Mouse (Mus musculus) liver, embryonic 14.5 days (tissue): ENCODE results near the gene Dnajc1.

ENCODE experiments used
- CTCF ChIP-seq: IDR thresholded peaks from 2 replicates; pipeline ENCODE4 v1.5.1; 2016; ENCODE audit warnings: antibody characterized with exemption, low read depth, control low read depth
- EP300 ChIP-seq: IDR thresholded peaks from 2 replicates; pipeline ENCODE4 v1.6.1; 2016; ENCODE audit warnings: antibody characterized with exemption, low read depth

DNA sequence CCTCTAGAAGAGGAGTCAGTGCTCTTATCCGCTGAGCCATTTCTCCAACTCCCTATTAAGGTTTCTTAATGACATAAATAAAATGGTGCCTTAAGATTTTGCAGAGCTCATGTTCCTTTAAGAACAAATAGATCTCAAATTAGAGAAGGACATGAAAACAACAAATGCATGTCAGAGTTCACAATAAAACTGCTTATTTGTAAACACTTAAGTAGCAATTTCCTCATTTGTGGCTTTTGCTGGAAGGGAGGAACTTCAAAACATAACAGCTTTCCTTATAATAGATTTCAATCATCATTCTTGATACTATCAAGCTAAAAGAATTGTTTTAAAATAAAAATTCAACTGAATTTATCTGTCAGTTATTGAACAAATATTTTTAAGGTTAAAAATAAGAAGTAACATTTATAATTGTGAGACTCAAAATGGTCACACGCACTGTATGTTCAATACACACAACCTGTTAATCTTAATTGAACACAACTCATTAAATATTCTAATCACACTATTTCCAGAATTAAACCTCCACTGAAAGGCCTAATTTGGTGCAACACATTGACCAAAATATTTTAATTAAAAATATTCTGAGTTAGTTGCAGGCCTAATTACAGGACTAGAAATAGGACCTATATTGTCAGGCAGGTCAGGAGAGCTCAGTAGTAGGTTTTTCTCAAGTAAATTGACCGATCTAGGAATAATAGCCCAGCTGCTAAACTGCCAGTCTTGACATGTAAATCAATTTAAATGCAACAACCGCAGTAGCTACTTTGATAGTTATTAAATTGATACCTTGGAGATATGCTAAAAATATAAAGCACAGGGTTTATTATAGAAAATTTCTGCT, 82.1 kb downstream of the Dnajc1 start:
- TF ChIP-seq EP300 (no peak), CTCF (no peak)
